Mouse (Mus musculus) retina, embryonic 14.5 days (tissue): Measurements from ENCODE around the gene Gm5936.
"Not testable (repeated sequence)": the region's sequence is repeated elsewhere in the genome, so short reads cannot be mapped to it uniquely, and the experiment has no call there.

Experiments used
- DNase-seq: peaks from one replicate; pipeline ENCODE4 v3.0.0-alpha.2; 2015; ENCODE audit warnings: low spot score

Gm5936 gene

DNA sequence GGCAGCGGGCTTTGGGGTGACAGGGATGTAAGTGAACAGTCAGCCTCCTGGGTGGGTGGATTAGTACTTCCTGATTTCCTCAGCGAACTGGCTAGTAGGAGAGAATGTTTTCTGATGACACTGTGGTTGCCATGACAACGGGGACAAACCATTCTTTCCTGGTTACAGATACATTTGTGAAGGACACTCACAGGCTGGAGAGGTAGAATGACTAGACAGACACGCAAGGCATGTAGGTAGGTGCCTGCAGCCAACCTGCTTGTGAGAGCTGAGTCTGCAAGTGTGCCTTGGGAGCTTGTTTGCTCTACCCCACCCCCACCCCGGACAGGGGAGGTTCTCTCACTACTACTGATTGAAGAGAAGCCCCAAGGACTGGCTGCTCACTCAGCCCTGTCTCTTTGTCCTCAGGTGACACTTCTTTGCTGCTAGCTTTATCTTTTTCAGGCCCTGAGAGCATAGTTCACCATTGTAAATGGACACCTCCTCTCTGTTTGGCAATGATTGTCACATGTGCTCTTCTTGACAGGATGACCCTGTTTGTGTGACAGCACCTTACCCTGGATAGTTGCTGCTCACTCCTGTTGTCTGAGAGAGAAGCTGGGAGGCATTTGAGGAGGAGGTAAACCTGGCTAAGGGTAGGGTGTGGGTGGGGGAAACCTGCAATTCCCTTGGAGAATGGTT, at the start of gene Gm5936:
TSS of gene Gm5936 (plus strand) at position 355 of the 681 bp plus-strand sequence.
- DNase-seq, result not testable (repeated sequence)

DNA sequence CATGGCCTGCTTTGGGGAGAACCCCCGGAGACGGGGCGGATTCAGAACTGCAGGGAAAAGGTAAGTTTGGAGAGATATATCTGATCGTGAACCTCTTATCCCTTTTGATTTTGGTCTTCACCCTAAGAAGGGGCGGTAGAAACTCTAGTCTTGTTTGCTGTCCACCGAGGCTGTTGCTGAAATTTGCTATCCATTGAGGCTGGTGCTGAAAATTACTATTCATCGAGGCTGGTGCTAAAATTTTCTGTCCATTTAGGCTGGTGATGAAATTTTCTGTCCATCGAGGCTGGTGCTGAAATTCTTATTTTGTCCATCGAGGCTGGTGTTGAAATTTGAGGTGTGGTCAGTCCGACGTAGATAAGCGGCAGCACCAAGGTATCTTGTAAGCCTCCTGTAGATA, 19.1 kb downstream of the Gm5936 start:
- DNase-seq, result not testable (repeated sequence)

GRCm38 (mm10) chrX:74880123-74880522, 43.1 kb downstream of the Gm5936 start:
- DNase-seq, result not testable (repeated sequence)
